Mouse (Mus musculus): ENCODE results near the gene Olfr390. TPM values are rescaled to one million over a fixed set of nuclear protein-coding genes. Genes with fewer than 3 reads are reported as not detected.

Olfr390 gene
- polyA plus RNA-seq (2012; rRNA removed), result not detected in 2 replicates

DNA sequence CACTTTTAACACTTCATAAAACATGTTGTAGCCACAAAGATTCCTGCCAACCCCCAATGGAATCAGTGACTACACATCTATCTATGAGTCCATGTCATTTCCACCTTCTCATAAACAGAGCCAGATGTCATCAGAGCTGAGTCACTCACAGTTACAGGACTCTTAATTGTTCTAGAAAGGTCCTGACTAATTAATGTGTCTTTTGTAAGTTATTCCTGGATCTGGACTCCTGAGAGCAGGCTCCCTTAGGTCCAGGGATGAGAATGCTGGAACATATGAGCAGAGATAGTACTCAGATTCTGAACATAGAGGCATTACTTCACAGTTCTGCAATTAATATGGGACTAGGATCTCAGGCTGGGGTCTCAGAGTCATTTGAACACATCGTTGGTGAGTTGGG is at the start of gene Olfr390:
Gene Olfr390, plus strand, starts transcription at position 301 of the 400 bp plus-strand sequence.
- Histone ChIP-seq H3K4me1 (ENCODE audit: control insufficient read depth, insufficient read depth, insufficient read length, low read length) (no peaks in the 10 kb centered on the region), H3K36me3 (ENCODE audit: control insufficient read depth, insufficient read depth, low read length) (no peaks in the 10 kb centered on the region), H3K4me3 (ENCODE audit: low read depth, low read length) (no peak within 1 kb of the TSS), H3K27me3 (ENCODE audit: control insufficient read depth, insufficient read depth, low read length) (no peaks in the 10 kb centered on the region), H3K27ac (ENCODE audit: insufficient read depth, low read depth, low read length) (no peak within 1 kb of the TSS)
- WGBS, result 61% methylated on average over 1 of the region's 1 CpGs
- no peak for TF ChIP-seq POLR2A (IDR thresholded peaks at IDR 0.05; ENCODE audit: low read depth, low read length)
- no peak for TF ChIP-seq CTCF (IDR thresholded peaks at IDR 0.05; ENCODE audit: extremely low read depth, insufficient read length, insufficient replicate concordance, low read depth, low read length)

DNA sequence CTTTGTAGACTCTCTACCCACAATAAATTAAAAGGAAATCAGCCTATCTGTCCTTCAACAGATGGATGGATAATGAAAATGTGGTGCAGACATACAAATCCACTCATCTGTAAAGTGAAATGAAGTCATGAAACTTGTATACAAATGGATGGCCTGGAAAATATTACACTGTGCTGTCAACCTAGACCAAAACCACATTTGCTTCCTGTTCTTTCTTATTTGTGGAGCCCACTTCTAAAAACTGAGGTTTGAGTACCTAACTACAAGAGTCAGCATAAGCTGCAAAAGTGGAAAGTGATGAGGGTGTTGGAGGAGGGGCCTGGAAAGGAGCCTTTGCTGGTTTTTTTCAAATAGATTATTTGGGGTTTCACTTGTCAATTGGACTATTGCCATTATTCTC is 23.6 kb upstream of the Olfr390 start:
- Histone ChIP-seq H3K4me1 (ENCODE audit: control insufficient read depth, insufficient read depth, insufficient read length, low read length) (no peaks in the 10 kb centered on the region), H3K4me3 (ENCODE audit: low read depth, low read length) (no peak overlapping the region), H3K27me3 (ENCODE audit: control insufficient read depth, insufficient read depth, low read length) (no peaks in the 10 kb centered on the region), H3K27ac (ENCODE audit: insufficient read depth, low read depth, low read length) (no peak overlapping the region), H3K36me3 (ENCODE audit: control insufficient read depth, insufficient read depth, low read length) (no peaks in the 10 kb centered on the region)
- TF ChIP-seq CTCF (IDR thresholded peaks at IDR 0.05; ENCODE audit: extremely low read depth, insufficient read length, insufficient replicate concordance, low read depth, low read length), result no peak
- no peak for TF ChIP-seq POLR2A (IDR thresholded peaks at IDR 0.05; ENCODE audit: low read depth, low read length)

GRCm38 (mm10) chr11:73780613-73781012 is 2.2 kb upstream of the Olfr390 start, which contains the start of gene Olfr389:
TSS of gene Olfr389 (minus strand) at chr11:73780713.
- no peak for TF ChIP-seq POLR2A (IDR thresholded peaks at IDR 0.05; ENCODE audit: low read depth, low read length)
- TF ChIP-seq CTCF (IDR thresholded peaks at IDR 0.05; ENCODE audit: extremely low read depth, insufficient read length, insufficient replicate concordance, low read depth, low read length), result no peak
- Histone ChIP-seq H3K4me1 (ENCODE audit: control insufficient read depth, insufficient read depth, insufficient read length, low read length) (no peaks in the 10 kb centered on the region), H3K27me3 (ENCODE audit: control insufficient read depth, insufficient read depth, low read length) (no peaks in the 10 kb centered on the region), H3K36me3 (ENCODE audit: control insufficient read depth, insufficient read depth, low read length) (no peaks in the 10 kb centered on the region), H3K27ac (ENCODE audit: insufficient read depth, low read depth, low read length) (no peak within 1 kb of the TSS), H3K4me3 (ENCODE audit: low read depth, low read length) (no peak within 1 kb of the TSS)
- WGBS, result 87% methylated on average over 1 of the region's 1 CpGs

DNA sequence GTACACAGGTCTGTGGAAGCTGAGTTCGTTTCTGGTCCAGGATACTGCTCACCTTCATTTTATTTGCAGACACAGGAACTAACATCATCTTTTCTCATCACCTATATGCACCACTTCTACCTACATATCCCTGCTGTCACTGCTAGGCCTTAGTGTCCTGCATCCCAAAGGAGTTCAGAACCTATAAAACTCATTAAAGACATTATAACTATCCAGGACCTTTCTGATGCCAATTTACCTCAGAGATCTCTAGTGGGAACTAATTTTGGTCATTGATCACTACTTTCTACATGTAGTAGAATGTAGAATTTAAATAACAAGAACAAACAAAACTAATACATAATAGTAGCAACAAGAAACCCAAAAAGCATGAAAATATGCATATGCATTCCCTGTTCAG is 20.2 kb downstream of the Olfr390 start, which contains the start of gene Olfr391-ps:
Gene Olfr391-ps, minus strand, starts transcription at position 101 of the 400 bp plus-strand sequence.
- Histone ChIP-seq H3K27me3 (ENCODE audit: control insufficient read depth, insufficient read depth, low read length) (no peaks in the 10 kb centered on the region), H3K36me3 (ENCODE audit: control insufficient read depth, insufficient read depth, low read length) (no peaks in the 10 kb centered on the region), H3K27ac (ENCODE audit: insufficient read depth, low read depth, low read length) (no peak within 1 kb of the TSS), H3K4me3 (ENCODE audit: low read depth, low read length) (no peak within 1 kb of the TSS), H3K4me1 (ENCODE audit: control insufficient read depth, insufficient read depth, insufficient read length, low read length) (no peaks in the 10 kb centered on the region)
- TF ChIP-seq CTCF (IDR thresholded peaks at IDR 0.05; ENCODE audit: extremely low read depth, insufficient read length, insufficient replicate concordance, low read depth, low read length), result no peak
- TF ChIP-seq POLR2A (IDR thresholded peaks at IDR 0.05; ENCODE audit: low read depth, low read length), result no peak
- 5% methylated on average over 1 of the region's 1 CpGs for WGBS

DNA sequence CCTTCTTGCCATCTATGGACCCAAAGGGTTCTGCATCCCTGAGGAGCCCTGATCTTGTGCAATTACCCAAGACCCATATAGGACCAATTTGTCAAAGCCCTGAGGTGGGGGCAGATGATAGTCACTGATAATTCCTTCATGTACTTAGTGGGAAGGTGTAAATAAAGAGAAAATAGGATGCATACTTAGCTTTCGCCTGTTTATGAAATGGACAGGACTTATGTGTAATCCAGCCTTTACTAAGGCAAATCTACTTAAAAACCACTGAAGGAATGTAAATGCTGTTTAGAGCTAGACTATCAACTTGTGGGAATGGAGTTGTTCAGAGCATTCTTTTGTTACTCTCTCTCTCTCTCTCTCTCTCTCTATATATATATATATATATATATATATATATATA is 34.2 kb downstream of the Olfr390 start, which contains the start of gene Olfr392:
Gene Olfr392, minus strand, starts transcription at position 101 of the 400 bp plus-strand sequence.
- H3K27ac ChIP-seq (ENCODE audit: insufficient read depth, low read depth, low read length), result no peak within 1 kb of the TSS
- no peak for TF ChIP-seq CTCF (IDR thresholded peaks at IDR 0.05; ENCODE audit: extremely low read depth, insufficient read length, insufficient replicate concordance, low read depth, low read length)
- no peak for TF ChIP-seq POLR2A (IDR thresholded peaks at IDR 0.05; ENCODE audit: low read depth, low read length)
- WGBS, result 89% methylated on average over 1 of the region's 1 CpGs

More for the DNA sequence above, 34.2 kb downstream of the Olfr390 start, which contains the start of gene Olfr392:
- no peaks in the 10 kb centered on the region for H3K36me3 ChIP-seq (ENCODE audit: control insufficient read depth, insufficient read depth, low read length)
- no peak within 1 kb of the TSS for H3K4me3 ChIP-seq (ENCODE audit: low read depth, low read length)
- H3K4me1 ChIP-seq (ENCODE audit: control insufficient read depth, insufficient read depth, insufficient read length, low read length), result no peaks in the 10 kb centered on the region
- H3K27me3 ChIP-seq (ENCODE audit: control insufficient read depth, insufficient read depth, low read length), result no peaks in the 10 kb centered on the region

Other genes with a start within 250 kb of the Olfr390 start
- not detected in 2 replicates for gene Olfr385, start 190.0 kb upstream of the Olfr390 start, polyA plus RNA-seq (2012; rRNA removed)
- gene Olfr384, start 184.4 kb upstream of the Olfr390 start, polyA plus RNA-seq (2012; rRNA removed), result not detected in 2 replicates
- not detected in 2 replicates for gene Zfp735, start 94.2 kb upstream of the Olfr390 start, polyA plus RNA-seq (2012; rRNA removed)
- gene Olfr389, start 2.3 kb upstream of the Olfr390 start, polyA plus RNA-seq (2012; rRNA removed), result not detected in 2 replicates
- gene Olfr391-ps, start 20.1 kb downstream of the Olfr390 start, polyA plus RNA-seq (2012; rRNA removed), result not detected in 2 replicates
- gene Olfr392, start 34.1 kb downstream of the Olfr390 start, polyA plus RNA-seq (2012; rRNA removed), result not detected in 2 replicates
- gene Olfr393, start 68.5 kb downstream of the Olfr390 start, polyA plus RNA-seq (2012; rRNA removed), result not detected in 2 replicates
- not detected in 2 replicates for gene Olfr394, start 107.8 kb downstream of the Olfr390 start, polyA plus RNA-seq (2012; rRNA removed)
- gene Olfr395, start 126.3 kb downstream of the Olfr390 start, polyA plus RNA-seq (2012; rRNA removed), result not detected in 2 replicates
- not detected in 2 replicates for gene Olfr23, start 153.7 kb downstream of the Olfr390 start, polyA plus RNA-seq (2012; rRNA removed)
- gene Olfr397, start 177.9 kb downstream of the Olfr390 start, polyA plus RNA-seq (2012; rRNA removed), result not detected in 2 replicates
- not detected in 2 replicates for gene Olfr398, start 207.4 kb downstream of the Olfr390 start, polyA plus RNA-seq (2012; rRNA removed)